8 mouse cellular contexts compared by ENCODE assay signal in the genomic region with DNA sequence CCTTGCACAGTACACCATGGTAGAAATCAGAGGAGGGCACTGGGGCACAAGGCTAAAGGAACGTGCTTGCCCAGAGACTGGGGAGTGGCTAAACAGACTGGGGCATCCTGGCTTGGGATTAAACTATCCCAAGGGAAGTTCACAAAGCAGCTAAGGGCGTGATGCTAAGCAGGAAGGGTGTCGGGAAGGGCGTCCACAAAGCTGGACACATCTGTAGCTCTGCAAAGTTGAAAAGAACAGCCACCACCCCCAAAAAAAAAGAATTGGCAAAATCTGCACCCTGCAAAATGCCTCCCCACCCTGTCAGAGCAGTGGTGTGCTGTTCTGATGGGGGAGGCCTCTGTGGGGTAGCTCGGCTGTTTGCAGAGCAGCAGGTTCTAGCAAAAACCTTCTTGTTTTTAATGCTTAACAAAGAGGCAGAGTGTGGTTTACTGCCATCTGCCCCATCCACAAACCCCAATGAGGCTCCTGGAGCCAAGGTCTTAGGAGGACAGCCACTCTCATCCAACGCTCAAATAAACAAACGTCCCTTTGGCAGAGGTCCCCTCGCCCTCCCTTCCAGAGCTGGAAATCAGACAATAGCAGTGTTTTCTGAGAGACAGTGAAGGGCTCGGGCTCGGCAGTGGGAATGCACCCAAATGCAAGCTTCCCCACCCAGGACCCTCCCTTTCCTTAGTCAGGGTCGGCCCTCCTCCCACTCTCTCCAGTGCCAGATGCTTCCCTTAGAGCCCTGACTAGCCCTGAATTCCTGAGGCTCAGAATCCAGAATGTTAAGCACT. TPM values are rescaled to one million over a fixed set of nuclear protein-coding genes. Genes with fewer than 3 reads are reported as not detected.
DNase-seq lines count a peak whose midpoint lies in the region; ATAC-seq and TF ChIP-seq lines count a peak whose summit lies in the region.

No protein-coding gene starts in this region.

- no peaks in the 10 kb centered on the region for H3K36me3 ChIP-seq in heart, postnatal 0 days (replicated peaks; ENCODE audit: control insufficient read depth, insufficient read depth, low read length)
- no peaks in the 10 kb centered on the region for H3K36me3 ChIP-seq in midbrain, embryonic 10.5 days

- no peak for TF ChIP-seq POLR2A in embryonic fibroblast, embryonic 13.5 days (IDR thresholded peaks at IDR 0.05; ENCODE audit: low read depth, low read length)

- TF ChIP-seq EP300 in heart, postnatal 0 days (IDR thresholded peaks at IDR 0.05; ENCODE audit: low read depth), result no peak

- H3K27ac ChIP-seq in embryonic fibroblast, embryonic 13.5 days (ENCODE audit: insufficient read depth, low read length), result peak overlapping the region; percentile 28
- peak overlapping the region; percentile 92 for H3K27ac ChIP-seq in heart, postnatal 0 days (ENCODE audit: low read depth)
- H3K27ac ChIP-seq in midbrain, embryonic 10.5 days (replicated peaks), result peak overlapping the region; percentile 72

- no peak overlapping the region for H3K4me2 ChIP-seq in heart, postnatal 0 days (ENCODE audit: low read depth, low read length)

- H3K9ac ChIP-seq in heart, postnatal 0 days (replicated peaks; ENCODE audit: low read depth, low read length), result no peak overlapping the region

- WGBS in heart, postnatal 0 days, result 41% methylated on average over 11 of the region's 11 CpGs
- 53% methylated on average over 11 of the region's 11 CpGs for WGBS in midbrain, embryonic 10.5 days

- DNase-seq in urinary bladder, postnatal 14 days (ENCODE audit: low spot score), result peak; percentile 80
- DNase-seq in urinary bladder, postnatal 10 days (ENCODE audit: low spot score), result no peak
- peak; percentile 84 for DNase-seq in heart, postnatal 0 days (ENCODE audit: low spot score)
- DNase-seq in kidney, postnatal 25 days, result peak; percentile 68 to 86
- no peak for DNase-seq in midbrain, embryonic 10.5 days (ENCODE audit: low spot score)
- no peak for DNase-seq in MN1 (ENCODE audit: low spot score)
- DNase-seq in thymus, postnatal 36 days, result no peak

- H3K4me1 ChIP-seq in embryonic fibroblast, embryonic 13.5 days (ENCODE audit: control insufficient read depth, insufficient read depth, low read length), result peaks cover 7% of the 10 kb centered on the region
- peaks cover 13% of the 10 kb centered on the region for H3K4me1 ChIP-seq in heart, postnatal 0 days (ENCODE audit: control insufficient read depth, insufficient read depth)
- peaks cover 44% of the 10 kb centered on the region for H3K4me1 ChIP-seq in midbrain, embryonic 10.5 days

- peak; percentile 73 for ATAC-seq in heart, postnatal 0 days (ENCODE audit: insufficient read depth, low read depth)

- no peaks in the 10 kb centered on the region for H3K27me3 ChIP-seq in heart, postnatal 0 days (ENCODE audit: control insufficient read depth, insufficient read depth, low read length)
- no peaks in the 10 kb centered on the region for H3K27me3 ChIP-seq in midbrain, embryonic 10.5 days (ENCODE audit: low read depth, poor library complexity, severe bottlenecking)

- H3K4me3 ChIP-seq in embryonic fibroblast, embryonic 13.5 days (ENCODE audit: insufficient read depth, low read length), result no peak overlapping the region
- no peak overlapping the region for H3K4me3 ChIP-seq in heart, postnatal 0 days (ENCODE audit: low read depth, low read length)
- no peak overlapping the region for H3K4me3 ChIP-seq in midbrain, embryonic 10.5 days

- no peaks in the 10 kb centered on the region for H3K9me3 ChIP-seq in heart, postnatal 0 days (replicated peaks; ENCODE audit: control insufficient read depth, low read length)
- no peaks in the 10 kb centered on the region for H3K9me3 ChIP-seq in midbrain, embryonic 10.5 days (replicated peaks)

- no peak for TF ChIP-seq CTCF in embryonic fibroblast, embryonic 13.5 days (IDR thresholded peaks at IDR 0.05; ENCODE audit: borderline replicate concordance, insufficient read depth, low read length)
- TF ChIP-seq CTCF in heart, postnatal 0 days (IDR thresholded peaks at IDR 0.05; ENCODE audit: low read depth), result no peak

RNA-seq across cellular contexts. Expression of a gene that starts 12.2 kb away (rescaled TPM):
- 29.0 and 38.4 TPM in 2 replicates for polyA plus RNA-seq in embryonic fibroblast, embryonic 13.5 days (2011; ENCODE audit: insufficient read length, low read depth, missing spikeins)
- 17.0 and 18.9 TPM in 2 replicates for total RNA-seq in heart, postnatal 0 days (2014; rRNA removed; ENCODE audit: low replicate concordance)
- polyA plus RNA-seq in heart, postnatal 0 days (2015; fragmentation: Nextera tagmentation; extraction: Ambion mirVana), result 8.1 and 10.2 TPM in 2 replicates
- polyA plus RNA-seq in midbrain, embryonic 10.5 days (2016; fragmentation: Nextera tagmentation; extraction: Ambion mirVana), result 2.7 and 2.9 TPM in 2 replicates

RNA-seq across cellular contexts. Expression of a gene that starts 17.9 kb away (rescaled TPM):
- polyA plus RNA-seq in embryonic fibroblast, embryonic 13.5 days (2011; ENCODE audit: insufficient read length, low read depth, missing spikeins), result not detected in 2 replicates
- total RNA-seq in heart, postnatal 0 days (2014; rRNA removed; ENCODE audit: low replicate concordance), result not detected in 2 replicates
- not detected in 2 replicates for polyA plus RNA-seq in heart, postnatal 0 days (2015; fragmentation: Nextera tagmentation; extraction: Ambion mirVana)
- 0.10 TPM in 1 of 2 replicates, not detected in the other for polyA plus RNA-seq in midbrain, embryonic 10.5 days (2016; fragmentation: Nextera tagmentation; extraction: Ambion mirVana)

Comparison
In these comparisons a context has a peak if more than half of its experiments do, and no peak if none do; other contexts are left out.
1. DNase-seq: peak in urinary bladder, postnatal 14 days (single experiment), heart, postnatal 0 days (single experiment) and kidney, postnatal 25 days (2 of 2); none in urinary bladder, postnatal 10 days (single experiment), midbrain, embryonic 10.5 days (single experiment), MN1 (single experiment) and thymus, postnatal 36 days (0 of 2).
2. H3K27ac ChIP-seq: peak in every context shown above with its lines; median percentile 92 in heart, postnatal 0 days; 72 in midbrain, embryonic 10.5 days; 28 in embryonic fibroblast, embryonic 13.5 days.